Mouse (Mus musculus): ENCODE measurements around the gene Gabra5.

Gabra5 gene

DNA sequence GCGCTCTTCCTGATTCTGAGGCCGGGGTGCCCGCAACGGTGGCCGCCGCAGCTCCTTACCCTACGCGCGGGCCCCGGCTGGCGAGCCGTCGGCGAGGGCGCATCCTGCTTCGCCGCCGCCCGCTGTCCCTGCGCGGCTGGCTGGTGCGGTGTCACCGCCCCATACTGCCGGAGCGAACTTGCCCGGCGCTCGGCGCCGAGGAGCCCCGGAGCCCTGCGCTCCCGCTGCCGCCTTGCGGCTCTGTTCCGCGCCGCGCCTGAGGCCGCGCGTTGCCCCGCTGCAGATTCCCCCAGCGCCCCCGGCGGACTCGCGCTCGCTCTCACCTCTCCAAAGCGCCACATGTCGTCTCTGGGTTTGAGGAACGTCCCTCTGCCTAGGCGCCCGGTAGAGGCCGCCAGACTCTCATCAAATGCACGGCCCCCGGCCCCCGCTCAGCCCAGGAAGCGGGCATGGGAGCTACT is at the start of gene Gabra5:
TSS of gene Gabra5 (minus strand) at position 379 of the 461 bp plus-strand sequence.
- peak; percentile 89 for DNase-seq (ENCODE audit: low read depth, low spot score)

GRCm38 (mm10) chr7:57538565-57538964 is 28.7 kb upstream of the Gabra5 start:
- DNase-seq (ENCODE audit: low read depth, low spot score), result peak; percentile 33

DNA sequence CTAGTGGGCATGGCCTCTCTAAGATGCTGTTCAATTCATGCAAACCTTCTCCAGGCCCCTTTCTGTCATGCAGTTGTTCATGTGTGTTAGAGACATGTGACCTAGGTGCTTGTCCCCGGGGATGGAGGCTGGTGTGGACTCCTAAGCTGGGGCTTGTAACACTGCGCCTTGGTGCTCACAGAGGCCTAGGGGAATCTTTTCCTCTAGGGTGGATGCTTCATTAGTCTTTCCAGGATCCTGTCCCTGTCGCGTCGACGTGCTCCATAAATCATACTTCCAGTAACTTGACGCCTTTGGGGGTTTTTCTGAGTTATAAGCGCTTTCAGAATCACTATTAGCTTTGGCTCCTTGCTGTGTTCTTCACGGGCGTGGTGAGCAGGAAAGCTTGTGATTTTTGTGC is 22.8 kb upstream of the Gabra5 start:
- no peak for DNase-seq (ENCODE audit: low read depth, low spot score)

DNA sequence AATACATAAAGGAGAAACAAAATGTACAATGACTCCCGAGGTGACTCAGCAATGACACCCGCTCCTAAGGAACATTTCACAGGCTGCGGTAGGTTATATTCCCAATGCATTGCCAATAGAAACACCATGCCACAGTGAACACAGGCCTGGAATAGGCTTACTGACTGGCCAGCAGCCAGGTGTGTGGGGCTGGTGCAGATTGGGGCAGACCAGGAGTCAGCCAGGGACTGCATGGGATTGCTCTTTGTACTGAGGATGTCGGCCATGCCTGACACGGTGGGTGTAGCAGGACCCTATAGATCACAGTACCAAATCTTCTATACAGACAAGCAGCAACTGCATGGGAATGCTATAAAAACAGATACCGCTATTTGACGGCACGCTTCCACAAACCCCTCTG is 20.1 kb upstream of the Gabra5 start:
- DNase-seq (ENCODE audit: low read depth, low spot score), result peak; percentile 19

GRCm38 (mm10) chr7:57529451-57529850 is 19.6 kb upstream of the Gabra5 start:
- peak; percentile 58 for DNase-seq (ENCODE audit: low read depth, low spot score)

GRCm38 (mm10) chr7:57512955-57513354 is 3.1 kb upstream of the Gabra5 start:
- DNase-seq (ENCODE audit: low read depth, low spot score), result peak; percentile 79

- peak; percentile 44 for DNase-seq (ENCODE audit: low read depth, low spot score)
These were observed 813 bp downstream of the Gabra5 start for GRCm38 (mm10) chr7:57508860-57509632.

GRCm38 (mm10) chr7:57502809-57503208 is 7.0 kb downstream of the Gabra5 start:
- DNase-seq (ENCODE audit: low read depth, low spot score), result peak; percentile 73

DNA sequence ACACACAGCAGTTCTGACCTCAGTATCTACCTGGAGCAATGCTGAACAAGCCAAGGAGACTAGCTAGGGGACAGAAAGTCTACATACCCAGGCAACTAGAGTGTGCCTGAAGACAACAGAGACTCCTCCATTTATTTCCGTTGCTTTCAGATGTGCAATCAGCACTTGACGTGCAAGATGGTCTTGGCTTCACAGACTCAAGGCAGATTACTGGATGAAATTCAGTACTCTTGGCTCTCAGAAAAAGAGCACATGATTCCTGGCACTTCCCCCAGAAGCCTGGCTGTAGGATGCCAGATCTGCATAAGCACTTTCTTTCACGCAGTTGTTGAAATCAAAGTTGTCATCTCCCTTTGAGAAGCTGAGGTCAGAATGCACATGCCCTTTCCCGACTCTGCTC is 18.1 kb downstream of the Gabra5 start:
- DNase-seq (ENCODE audit: low read depth, low spot score), result peak; percentile 84

GRCm38 (mm10) chr7:57486907-57487306 is 23.0 kb downstream of the Gabra5 start:
- DNase-seq (ENCODE audit: low read depth, low spot score), result no peak

DNA sequence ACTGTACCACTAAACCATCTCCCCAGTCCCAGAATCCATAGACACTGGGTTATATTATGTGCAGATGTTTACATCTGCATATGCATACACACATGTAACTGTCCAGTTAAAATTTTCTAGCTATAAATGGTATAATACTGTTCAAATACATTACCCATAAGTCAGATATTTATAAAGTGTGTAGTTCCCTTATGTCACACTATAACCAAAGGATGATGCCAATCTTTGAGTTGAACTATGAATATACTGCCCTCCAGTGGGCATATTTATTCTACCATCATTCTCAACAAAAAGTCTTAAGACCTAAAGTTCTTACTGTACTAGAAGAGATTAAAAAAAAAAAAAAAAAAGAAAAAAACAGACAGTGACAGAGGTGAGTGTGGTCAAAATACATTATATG is 27.0 kb downstream of the Gabra5 start:
- DNase-seq (ENCODE audit: low read depth, low spot score), result peak; percentile 54

DNA sequence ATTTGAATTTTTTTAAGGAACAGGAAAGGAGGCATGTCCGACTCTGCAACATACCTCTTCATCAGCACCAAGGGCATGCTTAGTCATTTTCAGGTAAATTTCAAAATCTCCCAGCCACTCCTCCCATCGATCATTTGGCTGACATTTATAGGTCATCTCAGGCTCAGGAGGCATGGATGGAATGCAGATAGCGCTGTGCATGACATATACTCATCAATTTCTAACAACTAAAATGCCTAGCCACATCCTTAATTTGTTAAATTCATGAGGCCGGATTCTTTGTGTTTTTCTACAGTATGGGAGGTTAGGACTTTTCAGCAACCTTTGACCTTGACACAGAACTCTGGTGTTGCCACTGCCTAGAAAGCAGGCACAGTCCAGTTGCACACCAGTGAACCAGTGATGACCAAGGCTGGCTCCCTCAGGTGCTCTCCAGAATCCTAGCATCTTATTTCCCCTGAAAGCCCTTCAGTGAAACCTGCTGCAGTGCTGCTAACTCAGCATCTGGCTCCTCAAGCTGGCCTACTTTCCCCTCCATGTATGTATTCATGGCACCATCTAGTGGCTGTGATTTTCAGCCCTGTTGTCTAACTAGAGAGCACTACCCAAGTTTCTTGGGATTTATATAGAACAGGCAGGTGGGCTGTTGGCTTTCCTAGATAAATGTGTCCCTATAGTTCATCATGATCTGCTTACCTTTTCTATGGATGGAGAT is 35.9 kb downstream of the Gabra5 start:
- DNase-seq (ENCODE audit: low read depth, low spot score), result peak; percentile 92

GRCm38 (mm10) chr7:57471316-57471715 is 38.5 kb downstream of the Gabra5 start:
- DNase-seq (ENCODE audit: low read depth, low spot score), result peak; percentile 62

DNA sequence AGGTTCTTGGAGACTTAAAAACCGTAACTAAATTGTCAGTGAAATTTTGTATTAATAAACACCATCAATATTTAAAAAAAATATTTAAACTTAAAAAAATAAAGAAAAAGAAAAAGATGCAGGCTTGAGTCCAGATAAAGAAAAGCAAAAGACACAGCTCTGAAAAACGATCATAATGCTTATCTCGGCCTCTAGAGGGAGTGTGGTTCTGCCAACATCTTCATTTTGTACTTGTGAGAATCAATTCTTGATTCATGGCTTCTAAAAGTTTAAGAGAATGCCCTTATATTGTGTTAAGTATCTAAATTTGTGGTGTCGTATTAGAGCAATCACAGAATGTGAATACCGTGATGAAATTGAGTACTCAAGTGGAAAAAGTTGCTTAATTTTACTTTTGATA is 49.5 kb downstream of the Gabra5 start:
- DNase-seq (ENCODE audit: low read depth, low spot score), result peak; percentile 45

GRCm38 (mm10) chr7:57448239-57448638 is 61.6 kb downstream of the Gabra5 start:
- DNase-seq (ENCODE audit: low read depth, low spot score), result no peak

DNA sequence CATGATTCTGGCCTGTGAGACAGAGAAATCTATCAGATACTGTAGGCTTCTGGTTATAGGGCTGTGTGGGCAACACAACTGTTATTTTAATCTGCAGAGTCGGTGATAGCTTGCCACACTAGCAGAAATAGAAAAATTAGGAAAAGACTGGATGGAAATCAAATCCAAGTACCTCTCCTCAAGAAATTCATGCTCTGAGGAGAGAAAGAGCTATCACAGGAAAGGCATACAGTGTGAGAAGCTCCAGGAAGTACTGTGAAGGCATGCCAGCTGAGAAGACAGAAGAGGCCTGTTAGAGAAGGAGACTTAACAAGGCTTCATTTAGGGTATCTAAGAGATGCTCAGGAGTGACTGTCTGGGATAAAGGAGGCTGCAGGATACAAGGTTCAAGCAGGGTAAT is 87.2 kb downstream of the Gabra5 start:
- DNase-seq (ENCODE audit: low read depth, low spot score), result peak; percentile 41

- DNase-seq (ENCODE audit: low read depth, low spot score), result no peak
These were observed 88.8 kb downstream of the Gabra5 start for GRCm38 (mm10) chr7:57421044-57421443.

DNA sequence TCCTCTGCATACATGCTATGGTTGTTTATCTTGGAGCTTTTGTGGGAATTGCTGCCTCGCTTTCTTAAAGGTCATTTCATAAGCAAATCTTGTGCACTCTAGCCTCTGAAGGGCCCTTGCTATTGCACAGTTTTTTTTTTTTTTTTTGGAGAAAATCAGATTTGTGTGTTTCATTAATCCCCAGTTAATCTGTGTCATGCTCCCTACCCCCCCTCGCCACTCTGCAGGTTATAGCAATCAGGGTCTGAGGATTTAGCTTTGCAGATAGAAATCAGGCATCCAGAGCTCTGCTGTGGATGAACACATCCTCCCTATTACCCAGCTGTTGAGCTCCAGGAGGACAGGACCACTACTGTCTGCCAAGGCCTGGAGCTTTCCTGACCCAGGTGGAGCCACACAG is 90.5 kb downstream of the Gabra5 start, which contains the start of gene Gabrb3:
TSS of gene Gabrb3 (plus strand) at position 301 of the 400 bp plus-strand sequence.
- no peak for DNase-seq (ENCODE audit: low read depth, low spot score)

DNA sequence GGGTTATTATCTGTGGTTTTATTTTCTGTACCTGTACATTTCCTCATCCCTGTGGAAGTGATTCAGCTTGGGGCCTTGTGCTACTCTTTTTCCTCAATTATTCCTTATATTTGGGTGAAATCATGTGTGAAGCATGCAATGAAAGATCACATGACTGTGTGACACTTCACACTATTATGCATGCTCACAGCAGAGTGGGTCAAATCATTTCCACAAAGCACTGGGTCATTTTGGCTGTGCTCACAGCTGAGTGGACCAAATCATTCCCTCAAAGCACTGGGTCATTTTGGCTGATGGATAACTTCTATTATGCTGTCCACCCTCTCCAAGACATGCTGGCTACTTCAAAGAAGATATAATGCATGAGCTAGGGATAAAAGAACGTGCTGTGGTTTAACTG is 97.0 kb downstream of the Gabra5 start:
- DNase-seq (ENCODE audit: low read depth, low spot score), result no peak

DNA sequence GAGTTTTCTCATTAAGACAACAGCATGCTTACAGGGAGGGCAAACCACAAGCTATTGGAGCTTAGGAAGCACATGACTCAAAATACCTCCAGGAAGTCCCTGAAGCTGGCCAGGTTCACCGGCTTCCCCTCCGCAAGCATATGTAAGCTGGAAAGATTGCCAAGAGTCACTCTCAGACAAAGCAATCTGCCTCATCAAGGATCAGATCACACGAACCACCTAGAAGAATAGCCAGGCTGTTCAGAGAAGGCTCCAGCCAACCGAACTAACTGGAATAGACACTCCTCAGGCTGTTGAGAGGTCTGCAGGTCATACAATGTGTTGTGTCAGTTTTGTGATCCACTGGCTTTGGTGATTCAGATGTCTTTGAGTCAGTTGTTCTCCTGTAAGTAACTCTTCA is 98.7 kb downstream of the Gabra5 start:
- DNase-seq (ENCODE audit: low read depth, low spot score), result no peak

GRCm38 (mm10) chr7:57393551-57393950 is 116.3 kb downstream of the Gabra5 start:
- DNase-seq (ENCODE audit: low read depth, low spot score), result no peak

DNA sequence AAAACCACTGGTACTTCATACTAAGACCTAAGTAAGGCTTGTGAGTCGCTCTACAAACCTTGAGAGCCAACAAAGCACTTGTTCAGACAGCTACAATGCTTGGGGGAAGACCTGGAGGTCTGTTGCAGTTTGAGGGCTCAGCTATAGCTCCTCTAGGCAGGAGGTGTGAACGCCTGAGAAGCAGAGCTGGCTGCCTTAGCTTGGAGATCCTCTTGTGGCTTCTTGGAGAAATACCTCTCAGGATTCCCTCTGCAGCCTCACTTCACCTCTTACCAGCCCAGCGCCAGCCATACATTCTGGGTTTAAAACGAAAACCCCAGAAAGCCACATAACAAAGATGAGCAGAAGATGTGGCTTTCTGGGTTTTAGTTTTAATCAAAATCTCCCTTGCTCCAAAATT is 119.8 kb downstream of the Gabra5 start:
- peak; percentile 83 for DNase-seq (ENCODE audit: low read depth, low spot score)

GRCm38 (mm10) chr7:57387341-57387654 is 122.6 kb downstream of the Gabra5 start:
- DNase-seq (ENCODE audit: low read depth, low spot score), result no peak
